Mouse (Mus musculus) cerebellum, adult (tissue): ENCODE results near the gene Zfp853.

Experiments
- ATAC-seq: cut with Nextera tagmentation; 2 replicates; pipeline ENCODE4 v1.9.2; 2017; ENCODE audit warnings: mild to moderate bottlenecking, moderate library complexity, mixed read lengths; ENCODE audit not compliant: insufficient number of reproducible peaks, low FRiP score, low TSS enrichment

Gene Zfp853

DNA sequence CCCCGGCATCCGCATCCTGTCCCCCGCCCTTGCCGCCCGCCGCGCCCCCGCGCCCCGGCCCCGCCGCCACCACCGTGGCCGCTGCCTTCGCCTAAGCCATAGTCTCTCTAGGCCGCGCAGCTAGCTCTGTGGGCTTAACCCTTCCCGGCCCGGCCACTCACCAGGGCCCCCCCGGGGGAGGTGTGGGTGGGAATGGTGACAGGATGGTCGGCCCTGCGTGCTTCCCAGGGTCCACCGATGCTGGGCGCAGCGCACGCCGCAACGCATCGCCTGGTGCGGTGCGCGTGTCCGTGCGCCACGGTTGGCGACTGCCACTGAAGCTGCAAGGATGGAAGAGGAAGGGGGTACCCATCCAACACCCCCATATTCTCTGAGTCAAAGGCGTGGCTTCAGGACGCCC lies at the start of gene Zfp853:
Gene Zfp853, minus strand, starts transcription at position 220 of the 400 bp plus-strand sequence.
- no peak for ATAC-seq

DNA sequence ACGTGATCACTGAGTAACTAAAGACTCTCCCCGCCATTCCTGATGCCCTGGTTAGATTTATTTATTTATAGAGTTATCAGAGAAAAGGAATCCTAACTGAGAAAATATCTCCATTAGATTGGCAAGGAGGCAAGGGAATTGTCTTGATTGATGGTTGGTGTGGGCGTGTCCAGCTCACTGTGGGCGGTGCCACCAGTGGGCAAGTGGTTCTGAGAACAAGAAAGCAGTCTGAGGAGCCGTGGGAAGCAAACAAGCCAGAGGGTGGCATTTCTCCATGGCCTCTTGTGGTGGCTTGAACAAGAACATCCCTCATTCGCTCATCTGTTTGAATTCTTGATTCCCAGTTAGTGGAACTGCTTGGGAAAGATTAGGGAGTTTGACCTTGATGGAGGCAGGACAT lies 46.2 kb upstream of the Zfp853 start:
- no peak for ATAC-seq

DNA sequence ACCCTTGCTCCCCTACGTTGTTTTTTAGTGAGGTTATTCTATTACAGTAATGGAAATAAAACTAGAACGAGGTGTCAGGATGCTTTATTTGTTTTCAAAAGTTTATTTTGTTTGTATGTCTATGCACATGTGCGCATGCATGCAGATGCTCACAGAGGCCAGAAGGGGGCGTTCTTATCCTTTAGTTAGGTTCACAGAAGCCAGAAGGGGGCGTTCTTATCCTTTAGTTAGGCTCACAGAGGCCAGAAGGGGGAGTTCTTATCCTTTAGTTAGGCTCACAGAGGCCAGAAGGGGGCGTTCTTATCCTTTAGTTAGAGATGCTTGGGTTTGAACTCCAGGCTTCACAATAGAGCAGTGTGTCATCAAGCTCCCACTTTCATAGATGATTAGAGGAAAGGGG lies 43.1 kb upstream of the Zfp853 start:
- no peak for ATAC-seq

DNA sequence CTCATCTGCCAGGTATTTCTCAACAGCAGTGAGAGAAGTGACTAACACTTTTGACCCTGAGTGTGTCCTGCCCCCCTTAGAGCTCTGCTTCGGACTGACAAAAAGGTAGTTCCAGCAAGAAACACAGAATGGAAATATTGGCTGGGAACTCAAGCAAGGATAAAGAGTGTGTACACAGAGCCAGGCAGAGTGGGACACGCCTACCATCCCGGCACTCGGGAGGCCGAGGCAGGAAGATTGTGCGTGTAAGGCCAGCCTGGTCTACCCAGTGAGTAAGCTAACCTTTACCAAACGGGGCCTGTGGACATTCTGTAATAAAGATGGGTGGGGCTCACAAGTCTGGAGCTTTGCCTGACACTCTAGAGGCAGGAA lies 41.7 kb upstream of the Zfp853 start:
- no peak for ATAC-seq

DNA sequence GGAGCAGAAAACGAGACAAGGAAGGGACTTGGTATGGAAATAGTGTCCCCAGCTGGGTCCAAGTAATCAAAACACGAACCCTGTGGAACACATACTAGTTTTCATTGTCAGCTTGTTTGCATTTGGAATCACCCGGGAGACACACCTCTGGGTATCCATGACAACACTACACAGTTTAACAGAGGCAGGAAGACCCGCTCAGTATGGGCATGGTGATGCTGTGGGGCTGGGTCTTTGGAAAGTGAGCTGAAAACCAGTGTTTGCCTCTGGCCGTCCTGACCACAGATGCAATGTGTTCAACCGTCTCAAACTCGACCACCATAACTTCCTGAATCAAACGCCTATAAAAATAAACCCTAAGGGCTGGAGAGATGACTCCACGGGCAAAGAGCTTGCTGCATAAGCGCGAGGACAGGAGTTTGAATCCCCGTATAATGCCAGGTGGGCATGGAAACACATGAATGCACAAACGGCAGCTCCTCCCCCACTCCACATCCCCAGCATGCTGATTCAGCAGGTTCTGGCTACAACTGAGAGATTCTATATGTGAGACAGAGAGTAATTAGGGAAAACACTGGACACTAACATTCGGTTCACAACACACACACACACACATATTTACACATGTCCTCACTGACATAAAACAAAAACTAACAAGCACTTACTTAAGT lies 41.1 kb upstream of the Zfp853 start:
- ATAC-seq: no peak

DNA sequence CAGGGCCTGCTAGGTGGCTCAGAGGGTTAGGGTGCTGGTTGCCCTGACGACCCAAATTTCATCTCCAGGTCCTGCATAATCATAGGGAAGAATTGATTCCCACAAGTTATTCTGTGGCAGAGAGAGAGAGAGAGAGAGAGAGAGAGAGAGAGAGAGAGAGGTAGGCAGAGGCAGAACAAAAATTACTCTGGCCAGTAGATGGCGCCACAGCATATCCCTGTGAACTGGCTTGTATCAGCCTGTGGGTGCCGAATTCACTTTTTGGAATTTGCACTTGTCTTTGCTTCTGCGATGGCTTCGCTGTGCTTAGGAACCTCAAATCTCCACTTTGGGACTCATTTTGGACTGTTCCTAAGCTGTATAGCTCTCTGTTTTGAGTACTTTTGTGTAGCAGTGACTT lies 40.4 kb upstream of the Zfp853 start:
- no peak for ATAC-seq

DNA sequence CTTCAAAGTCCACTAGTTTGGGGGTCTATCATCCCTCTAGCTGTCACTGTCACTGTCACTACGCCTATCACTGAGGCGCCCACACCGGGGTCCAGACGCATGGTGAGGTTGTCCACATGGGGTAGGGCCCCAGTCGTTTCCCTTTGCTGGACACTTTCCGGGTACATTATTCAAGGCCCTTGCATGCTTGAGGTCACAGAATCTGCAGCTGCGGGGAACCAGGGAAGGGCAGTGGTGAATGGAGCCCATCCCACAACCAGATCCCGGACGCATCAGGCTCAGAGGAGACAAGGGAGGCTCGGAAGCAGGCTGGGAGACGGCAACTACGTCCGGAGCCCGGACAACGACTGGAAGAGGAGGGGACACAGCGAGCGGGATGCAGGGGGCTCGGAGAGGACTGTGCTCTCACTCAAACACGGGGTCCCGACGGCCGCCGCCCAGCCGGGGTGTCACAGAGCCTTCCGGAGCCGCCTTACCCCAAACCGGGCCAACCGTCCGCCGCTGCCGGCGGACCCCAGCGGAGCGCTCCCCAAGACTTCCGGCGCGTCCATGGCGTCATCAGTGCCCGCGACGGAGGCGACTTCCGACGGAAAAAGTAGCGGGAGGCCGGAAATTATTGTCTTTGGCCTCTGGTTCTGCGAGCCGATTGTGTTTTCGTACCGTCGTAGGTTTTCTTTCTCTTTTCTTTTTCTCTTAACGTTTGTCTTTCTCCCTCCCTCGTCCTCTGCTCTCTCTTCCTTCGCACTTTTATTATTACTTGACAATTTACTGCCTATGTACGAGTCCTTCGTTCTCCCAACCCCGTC lies 35.5 kb upstream of the Zfp853 start, which contains the start of gene Zdhhc4:
Gene Zdhhc4, minus strand, starts transcription at position 567 of the 806 bp plus-strand sequence.
- peak; percentile 53; the same call in 1 of the 2 replicates for ATAC-seq

DNA sequence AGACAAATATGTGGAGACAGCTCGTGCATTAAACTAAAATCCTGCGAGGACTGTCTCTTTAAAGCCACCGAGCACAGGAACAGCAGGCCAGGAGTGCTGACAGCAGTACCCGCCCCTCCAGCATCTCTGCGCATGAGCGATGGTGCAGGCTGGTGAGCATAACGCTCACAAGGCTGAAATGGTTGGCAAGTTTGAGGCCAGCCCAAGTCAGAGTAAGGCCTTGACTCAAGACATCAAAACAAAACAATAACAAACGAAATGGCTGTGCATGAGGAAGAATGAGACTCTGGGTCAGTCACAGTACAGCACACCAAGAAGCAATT lies 23.8 kb upstream of the Zfp853 start:
- ATAC-seq: no peak

DNA sequence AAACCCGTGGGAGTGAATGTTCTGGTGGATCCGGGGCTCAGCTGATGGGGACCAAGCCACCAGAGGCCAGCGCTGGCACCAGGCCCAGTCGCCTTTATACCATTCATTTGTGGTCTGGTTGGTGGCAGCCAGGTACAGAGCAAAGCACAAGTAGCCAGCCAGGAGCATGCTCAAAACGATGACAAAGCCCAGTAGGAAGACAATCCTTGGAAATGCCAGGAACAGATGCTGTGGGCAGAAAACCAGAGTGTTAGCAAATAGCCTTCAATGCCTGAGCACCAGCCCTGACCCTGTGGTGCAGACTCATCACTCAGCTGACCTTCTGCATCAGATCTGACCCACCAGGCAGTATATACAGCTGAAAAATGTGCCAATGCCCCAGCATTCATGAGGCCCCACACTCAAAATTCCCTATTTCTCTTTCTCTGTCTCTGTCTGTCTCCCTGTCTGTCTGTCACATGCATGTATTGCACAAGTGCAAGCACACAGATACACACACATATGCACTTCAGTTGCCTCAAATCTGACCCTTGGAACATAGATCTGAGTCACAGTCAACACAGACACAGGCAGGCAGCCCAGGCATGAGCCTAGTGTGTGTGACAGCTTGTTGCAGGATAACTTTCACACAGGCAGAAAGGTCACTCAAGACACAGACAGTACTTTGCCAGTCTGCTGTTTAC lies 23.3 kb upstream of the Zfp853 start:
- no peak for ATAC-seq

DNA sequence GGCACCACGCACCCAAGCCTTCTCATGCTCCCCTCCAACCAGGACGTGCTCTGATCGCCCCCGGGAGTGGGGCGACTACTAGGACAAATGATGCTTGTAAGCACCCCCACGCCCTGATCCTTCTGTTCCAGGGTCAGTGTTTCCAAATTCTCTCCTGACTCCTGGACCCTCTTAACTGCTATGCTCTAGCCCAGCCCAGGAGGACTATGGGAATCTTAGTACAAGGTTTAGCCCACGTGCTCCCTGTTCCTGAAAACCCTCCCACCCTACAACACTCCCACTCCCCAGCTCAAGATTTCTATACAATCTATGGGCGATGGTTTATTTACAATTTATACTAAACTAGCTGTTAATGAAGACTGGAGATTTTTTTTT lies 22.1 kb upstream of the Zfp853 start:
- ATAC-seq: no peak; the same call in 1 of the 2 replicates

DNA sequence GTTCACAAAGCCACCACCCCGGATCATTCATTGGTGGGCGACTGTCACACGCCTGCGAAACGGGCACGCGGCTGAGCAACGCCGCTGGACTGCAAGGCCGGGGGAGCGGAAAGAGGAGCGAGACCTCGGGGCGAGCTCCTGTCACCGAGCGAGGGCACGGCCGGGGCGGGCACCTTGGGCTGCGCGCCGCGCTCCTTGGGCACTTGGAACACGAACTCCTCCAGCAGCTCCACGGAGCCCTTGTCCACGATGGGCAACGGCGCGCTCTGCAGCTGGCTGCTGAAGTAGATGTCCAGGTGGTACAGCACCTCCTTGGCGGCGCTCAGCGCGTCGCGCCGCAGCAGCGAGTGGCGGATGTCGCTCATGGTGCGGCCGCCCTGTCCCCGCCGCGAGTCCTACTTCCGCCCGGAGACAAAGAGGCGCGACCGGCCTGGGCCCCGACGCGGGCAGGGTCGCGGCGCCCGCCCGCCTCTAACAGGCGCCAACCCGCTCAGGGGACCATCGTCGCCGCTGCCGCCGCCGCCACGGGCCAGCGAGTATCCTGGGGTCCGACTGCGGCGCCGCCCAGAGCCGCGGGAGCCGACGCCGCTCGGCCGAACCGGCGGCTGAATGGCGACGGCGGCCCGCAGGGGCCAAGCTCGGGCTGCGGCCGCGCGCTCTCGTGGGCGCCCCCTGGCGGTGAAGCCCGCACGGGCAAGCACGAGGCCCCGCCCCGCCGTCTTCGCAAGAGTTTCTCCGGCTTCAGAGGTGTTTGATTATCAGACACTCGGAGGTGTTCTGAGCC lies 21.5 kb upstream of the Zfp853 start, which contains the start of gene E130309D02Rik:
Gene E130309D02Rik, minus strand, starts transcription at position 631 of the 784 bp plus-strand sequence.
- peak; percentile 54 for ATAC-seq

DNA sequence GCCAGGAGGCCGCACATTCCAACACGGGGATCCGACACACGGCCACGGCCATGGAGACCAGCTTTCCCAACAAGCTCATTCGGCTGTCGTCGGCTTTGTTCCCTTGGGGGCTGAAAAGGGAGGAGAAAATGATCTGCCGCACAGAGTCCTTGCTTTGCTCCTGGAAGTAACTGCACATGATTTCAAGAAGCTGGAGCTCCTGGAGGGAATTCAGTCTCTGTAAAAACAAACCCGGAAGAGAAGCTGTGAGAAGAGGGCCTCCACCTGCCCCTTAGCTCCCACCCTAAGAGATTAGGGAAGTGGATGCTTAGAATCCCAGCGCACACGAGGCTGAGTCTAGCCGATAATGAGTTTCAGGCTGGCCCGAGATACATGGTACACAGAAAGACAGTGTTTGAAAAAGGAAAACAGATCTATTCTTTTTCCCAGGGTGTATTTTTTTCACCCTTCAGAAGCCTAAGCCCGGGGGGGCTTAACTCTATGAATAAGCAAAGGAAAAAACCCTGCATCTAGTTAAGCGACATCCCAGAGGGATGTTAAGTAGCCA lies 20.8 kb upstream of the Zfp853 start:
- ATAC-seq: no peak

DNA sequence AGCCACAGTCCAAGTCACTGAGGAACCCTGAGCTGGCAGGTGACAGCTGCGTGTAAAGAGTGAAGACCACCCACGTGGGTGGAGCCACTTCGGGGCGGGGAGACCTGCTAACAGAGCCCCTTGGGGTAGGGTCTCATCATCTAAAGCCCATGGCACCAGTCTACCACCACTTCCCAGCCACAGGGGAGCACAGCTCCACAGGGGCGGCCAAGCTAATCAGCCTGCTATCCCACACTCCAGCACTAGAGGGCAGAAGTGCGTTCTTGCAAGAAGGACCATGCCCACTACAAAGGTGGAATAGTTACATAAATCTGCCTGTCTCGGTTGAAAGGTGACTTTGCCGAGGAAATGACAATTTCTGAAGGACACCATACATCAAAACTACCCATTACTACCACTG lies 18.5 kb upstream of the Zfp853 start:
- ATAC-seq: no peak

DNA sequence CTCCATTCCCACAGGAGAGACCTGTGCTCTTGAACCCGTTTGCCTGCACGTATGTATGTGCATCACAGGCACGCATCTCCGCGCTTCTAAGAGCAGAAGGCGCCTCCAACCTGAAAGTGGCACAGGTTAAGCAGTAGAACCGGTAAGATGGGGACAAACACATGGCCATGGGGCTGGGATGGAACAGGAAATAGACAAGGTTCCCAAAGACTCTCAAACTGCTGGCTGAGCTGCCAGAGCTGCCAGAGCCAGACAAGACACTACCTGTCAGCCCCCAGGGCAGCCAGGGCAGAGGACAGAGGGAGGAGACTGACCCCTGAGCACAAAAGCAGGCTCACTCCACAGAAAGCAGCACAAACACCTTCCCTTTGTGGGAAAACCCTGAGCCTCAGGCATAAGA lies 16.5 kb upstream of the Zfp853 start:
- no peak for ATAC-seq

DNA sequence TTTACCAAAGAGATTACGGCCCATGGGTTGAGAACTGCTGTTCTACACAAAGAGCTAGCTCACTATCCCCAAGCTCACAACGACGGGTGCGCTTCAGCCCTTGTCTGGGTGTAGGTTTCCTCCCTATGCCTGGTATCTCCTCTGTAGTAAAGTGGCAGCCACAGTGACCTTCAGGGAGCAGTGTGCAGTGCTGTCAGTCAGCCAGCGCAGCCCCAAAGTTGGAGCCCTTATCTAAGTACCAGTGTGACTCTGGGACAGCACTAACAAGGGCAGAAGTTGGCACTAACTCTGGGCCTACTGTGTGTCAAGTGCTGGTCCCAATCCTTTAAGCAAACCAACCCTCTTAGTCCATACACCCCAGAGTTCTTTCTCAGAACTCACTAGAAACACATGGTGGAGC lies 15.4 kb upstream of the Zfp853 start:
- no peak for ATAC-seq

DNA sequence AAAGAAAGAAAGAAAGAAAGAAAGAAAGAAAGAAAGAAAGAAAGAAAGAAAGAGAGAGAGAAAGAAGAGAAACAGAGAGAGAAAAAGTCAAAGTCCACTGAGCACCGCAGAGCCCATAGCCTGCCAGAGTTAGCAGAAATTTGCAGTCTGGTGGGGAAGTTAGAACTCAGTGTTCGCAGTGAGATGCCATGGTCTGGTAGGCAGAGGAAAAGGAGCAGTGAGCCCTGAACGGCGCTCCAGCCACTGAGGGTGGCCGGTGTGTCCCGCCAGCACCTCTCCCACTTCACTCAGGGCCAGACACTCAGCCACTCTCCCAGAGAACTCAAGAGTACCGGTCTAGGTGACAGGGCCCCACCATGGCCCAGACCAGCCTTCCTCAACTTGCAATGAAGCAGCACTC lies 10.8 kb upstream of the Zfp853 start:
- no peak for ATAC-seq

DNA sequence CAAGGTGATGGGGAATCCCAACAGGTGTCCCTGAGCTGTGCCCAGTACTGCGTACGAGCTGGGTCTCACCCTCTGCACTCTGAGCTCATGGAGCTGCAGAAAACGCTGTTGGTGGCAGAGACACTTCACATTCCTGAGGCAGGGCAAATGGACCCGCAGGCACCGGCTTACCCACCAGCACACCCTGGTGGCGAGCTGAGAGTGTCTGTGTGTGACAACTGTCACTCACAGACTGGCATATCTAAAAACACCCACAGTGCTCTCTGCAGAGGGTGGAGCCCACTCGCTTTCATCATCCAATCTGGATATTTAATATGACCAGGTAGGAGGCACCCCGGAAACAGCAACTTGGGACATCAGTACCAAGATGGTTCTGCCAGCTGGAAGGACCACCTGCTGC lies 7.9 kb upstream of the Zfp853 start:
- no peak for ATAC-seq

DNA sequence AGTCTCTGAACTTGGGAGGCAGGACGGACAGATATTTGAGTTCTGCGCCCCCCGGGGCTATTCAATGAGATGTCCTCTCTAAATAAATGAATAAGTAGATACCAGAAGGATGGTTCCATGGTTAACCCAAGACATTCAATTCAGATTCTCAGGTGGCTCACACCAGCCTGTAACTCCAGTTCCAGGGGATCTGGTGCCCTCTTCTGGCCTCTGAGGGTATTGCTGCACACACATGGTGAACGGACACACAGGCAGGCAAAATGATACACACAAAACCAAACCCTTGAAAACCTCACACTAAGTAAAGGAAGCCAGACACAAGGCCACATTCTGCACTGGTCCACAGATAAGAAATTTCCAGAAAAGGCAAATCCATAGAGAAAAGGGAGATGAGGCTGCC lies 6.3 kb upstream of the Zfp853 start:
- no peak for ATAC-seq

DNA sequence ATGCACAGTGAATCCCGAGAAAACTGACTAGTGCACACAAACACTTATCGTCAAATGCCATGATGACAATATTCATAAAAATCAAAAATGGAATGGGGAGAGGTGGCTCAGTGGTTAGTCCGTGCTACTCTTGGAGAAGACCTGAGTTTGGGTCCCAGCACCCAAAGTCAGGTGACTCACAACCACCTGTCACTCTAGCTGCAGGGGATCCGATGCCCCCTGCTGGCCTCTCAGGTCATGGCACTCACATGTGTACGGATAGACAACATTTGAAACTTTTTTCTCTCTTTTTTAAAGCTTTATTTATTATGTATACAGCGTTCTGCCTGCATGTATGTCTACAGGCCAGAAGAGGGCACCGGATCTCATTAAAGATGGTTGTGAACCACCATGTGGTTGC lies 5.0 kb upstream of the Zfp853 start:
- ATAC-seq: no peak

DNA sequence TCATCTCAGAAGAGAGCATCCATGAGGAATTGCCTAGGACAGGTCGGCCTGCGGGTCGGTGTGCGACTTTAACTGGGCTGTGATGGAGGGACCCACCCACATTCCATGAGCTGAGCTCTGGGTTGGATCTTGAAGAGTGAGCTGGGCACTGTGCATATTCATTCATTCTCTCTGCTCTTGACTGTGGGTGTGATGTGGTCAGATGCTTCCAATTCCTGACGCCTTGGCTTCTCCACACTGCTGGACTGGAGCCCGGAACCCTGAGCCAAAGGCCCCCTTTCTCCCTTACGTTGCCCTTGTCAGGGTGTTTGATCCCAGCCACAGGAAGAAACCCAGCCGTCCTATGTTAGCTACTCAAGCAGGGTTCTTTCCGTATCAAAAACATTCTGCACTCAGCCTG lies 4.6 kb upstream of the Zfp853 start:
- ATAC-seq: no peak
